In genomic region chr5:121216126-121216446, GRCm38 (mm10) we compare ENCODE assay signal across 8 mouse cellular contexts. TPM values are rescaled to one million over a fixed set of nuclear protein-coding genes. Genes with fewer than 3 reads are reported as not detected.
DNase-seq lines count a peak whose midpoint lies in the region.

No protein-coding gene starts in this region.

- intact Hi-C loops in left cerebral cortex, postnatal 4 days (cut with DNase I) = loop anchor here (5.0 kb wide), 1 partner anchor 51 kb away; no protein-coding TSS in a partner anchor
- intact Hi-C loops in left cerebral cortex, postnatal 25 days (cut with DNase I) = loop anchor here (5.0 kb wide), 1 partner anchor 156 kb away; no protein-coding TSS in a partner anchor

- peak; percentile 19 for DNase-seq in left cerebral cortex, postnatal 4 days
- DNase-seq in left cerebral cortex, postnatal 25 days (ENCODE audit: low spot score in 2 of 2) = no peak
- peak; percentile 64 to 76 for DNase-seq in adrenal gland, postnatal 36 days
- DNase-seq in liver = peak; percentile 92
- peak; percentile 62 to 68 for DNase-seq in spleen, postnatal 14 days (ENCODE audit: low spot score in 2 of 2)
- DNase-seq in thymus, postnatal 0 days (ENCODE audit: low spot score) = no peak
- no peak for DNase-seq in kidney, adult 18-20 months
- no peak for DNase-seq in layer of hippocampus, postnatal 14 days (ENCODE audit: low spot score in 2 of 2)

RNA-seq across cellular contexts. Expression of gene Hectd4, which starts 3.9 kb away (rescaled TPM):
- 100 to 1,000 TPM; 202 to 219 TPM for total RNA-seq in left cerebral cortex, postnatal 4 days (2021)
- 100 to 1,000 TPM; 183 to 193 TPM for total RNA-seq in left cerebral cortex, postnatal 25 days (2021)
- total RNA-seq in adrenal gland, postnatal 36 days (2021) = 10 to 100 TPM; 22.1 to 23.2 TPM
- polyA plus RNA-seq in thymus, postnatal 0 days (2015; fragmentation: Nextera tagmentation; extraction: Ambion mirVana) = 4.3 and 4.9 TPM in 2 replicates
- 100 to 1,000 TPM; 180 to 193 TPM for total RNA-seq in layer of hippocampus, postnatal 14 days (2021)

RNA-seq across cellular contexts. Expression of gene Rpl6, which starts 11.8 kb away (rescaled TPM):
- total RNA-seq in left cerebral cortex, postnatal 4 days (2021) = 100 to 1,000 TPM; 639 to 650 TPM
- total RNA-seq in left cerebral cortex, postnatal 25 days (2021) = 100 to 1,000 TPM; 415 TPM
- total RNA-seq in adrenal gland, postnatal 36 days (2021) = 1,000 to 10,000 TPM; 1,036 to 1,050 TPM
- polyA plus RNA-seq in thymus, postnatal 0 days (2015; fragmentation: Nextera tagmentation; extraction: Ambion mirVana) = 745 and 751 TPM in 2 replicates
- total RNA-seq in layer of hippocampus, postnatal 14 days (2021) = 100 to 1,000 TPM; 457 to 460 TPM

RNA-seq across cellular contexts. Expression of gene Ptpn11, which starts 24.9 kb away (rescaled TPM):
- 10 to 100 TPM; 74.1 to 76.3 TPM for total RNA-seq in left cerebral cortex, postnatal 4 days (2021)
- total RNA-seq in left cerebral cortex, postnatal 25 days (2021) = 10 to 100 TPM; 91.0 to 91.6 TPM
- total RNA-seq in adrenal gland, postnatal 36 days (2021) = 100 to 1,000 TPM; 100 to 135 TPM
- polyA plus RNA-seq in thymus, postnatal 0 days (2015; fragmentation: Nextera tagmentation; extraction: Ambion mirVana) = 16.0 and 18.9 TPM in 2 replicates
- total RNA-seq in layer of hippocampus, postnatal 14 days (2021) = 10 to 100 TPM; 87.7 to 90.7 TPM

Comparison
In these comparisons a context has a peak if more than half of its experiments do, and no peak if none do; other contexts are left out.
1. DNase-seq: peak in left cerebral cortex, postnatal 4 days (single experiment), adrenal gland, postnatal 36 days (2 of 2), liver (single experiment) and spleen, postnatal 14 days (2 of 2); none in left cerebral cortex, postnatal 25 days (0 of 2), thymus, postnatal 0 days (single experiment), kidney, adult 18-20 months (single experiment) and layer of hippocampus, postnatal 14 days (0 of 2).
2. RNA of gene Hectd4, which starts 3.9 kb away (total RNA-seq): 202 to 219 TPM in left cerebral cortex, postnatal 4 days, 180 to 193 TPM in layer of hippocampus, postnatal 14 days and 183 to 193 TPM in left cerebral cortex, postnatal 25 days; 22.1 to 23.2 TPM in adrenal gland, postnatal 36 days; every median in the first group is over 4 times any median in the second.